Mouse (Mus musculus) retina, postnatal 7 days (tissue): Measurements from ENCODE around the gene Gm7735.
"Not testable (repeated sequence)": the region's sequence is repeated elsewhere in the genome, so short reads cannot be mapped to it uniquely, and the experiment has no call there.

Experiments
- DNase-seq: peaks from one replicate; pipeline ENCODE4 v3.0.0-alpha.2; 2012; ENCODE audit warnings: low read depth, low spot score

The Gm7735 gene

GRCm38 (mm10) chr16:89169190-89169589, at the start of gene Gm7735:
Gm7735 (plus strand) TSS chr16:89169490.
- DNase-seq: not testable (repeated sequence)

- no peak for DNase-seq
Observed at GRCm38 (mm10) chr16:89140551-89140950, 28.7 kb upstream of the Gm7735 start, which contains the start of gene Gm6358. Gm6358 (plus strand) TSS chr16:89140851.

DNA sequence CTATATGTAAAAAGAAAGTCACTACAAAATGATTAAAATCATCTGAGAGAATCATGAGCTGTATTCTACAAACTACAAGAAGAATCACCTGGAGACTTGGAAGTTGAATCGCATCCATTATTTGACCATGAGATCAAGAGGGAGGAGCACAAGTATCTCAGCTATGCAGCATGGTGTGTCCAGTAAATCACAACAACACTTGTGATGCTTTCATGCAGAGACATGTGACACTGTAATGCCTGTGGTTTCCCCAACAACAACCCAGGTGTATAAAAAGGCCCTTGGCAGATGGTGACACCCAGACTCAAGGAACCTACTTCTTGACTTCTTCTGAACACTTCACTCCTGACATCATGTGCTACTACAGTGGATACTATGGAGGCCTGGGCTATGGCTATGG, 18.5 kb upstream of the Gm7735 start, which contains the start of gene Gm10061:
TSS of gene Gm10061 (plus strand) at position 301 of the 400 bp plus-strand sequence.
- no peak for DNase-seq

DNA sequence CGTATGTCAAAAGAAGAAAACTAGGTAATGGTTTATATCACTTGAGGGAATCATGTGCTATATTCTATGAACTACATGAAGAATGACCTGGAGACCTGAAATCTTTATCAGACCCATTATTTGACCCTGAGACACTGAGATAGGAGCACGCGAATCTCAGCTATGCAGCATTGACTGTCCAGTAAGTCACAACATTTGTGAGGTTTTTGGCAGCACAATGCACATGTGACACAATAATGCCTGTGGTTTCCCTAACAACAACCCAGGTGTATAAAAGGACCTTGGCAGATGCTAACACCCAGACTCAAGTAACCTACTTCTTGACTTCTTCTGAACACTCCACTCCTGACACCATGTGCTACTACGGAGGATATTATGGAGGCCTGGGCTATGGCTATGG, 11.6 kb upstream of the Gm7735 start, which contains the start of gene Gm9789:
TSS of gene Gm9789 (plus strand) at position 301 of the 400 bp plus-strand sequence.
- no peak for DNase-seq

GRCm38 (mm10) chr16:89174435-89174834, 5.1 kb downstream of the Gm7735 start, which contains the start of gene 1110057P08Rik:
1110057P08Rik (plus strand) TSS chr16:89174735.
- DNase-seq: no peak

DNA sequence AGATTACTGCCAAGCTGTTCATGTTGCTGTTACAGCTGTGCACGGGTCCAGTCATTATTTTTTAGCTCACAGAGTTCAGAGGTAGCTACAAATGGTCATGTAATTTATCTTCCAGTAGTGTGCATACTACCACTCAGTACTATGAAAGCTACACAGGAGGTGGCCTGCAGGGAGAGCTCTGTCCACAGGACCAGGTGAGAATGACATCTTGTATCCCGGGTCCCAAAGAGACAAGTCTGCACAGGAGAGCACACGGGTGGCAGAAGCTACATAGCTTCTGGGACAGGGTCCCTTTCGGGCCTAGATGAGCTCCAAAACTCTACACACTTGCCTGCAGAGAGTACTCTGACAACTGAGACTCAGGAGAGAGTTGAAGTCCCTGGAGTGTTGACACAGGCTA, 19.3 kb downstream of the Gm7735 start:
- DNase-seq: no peak

- no peak for DNase-seq
Observed at GRCm38 (mm10) chr16:89205561-89205960, 36.3 kb downstream of the Gm7735 start, which contains the start of gene Krtap20-2. Krtap20-2 (plus strand) TSS chr16:89205861.
